Mouse (Mus musculus): ENCODE results near the gene Fig4.

Fig4 gene

DNA sequence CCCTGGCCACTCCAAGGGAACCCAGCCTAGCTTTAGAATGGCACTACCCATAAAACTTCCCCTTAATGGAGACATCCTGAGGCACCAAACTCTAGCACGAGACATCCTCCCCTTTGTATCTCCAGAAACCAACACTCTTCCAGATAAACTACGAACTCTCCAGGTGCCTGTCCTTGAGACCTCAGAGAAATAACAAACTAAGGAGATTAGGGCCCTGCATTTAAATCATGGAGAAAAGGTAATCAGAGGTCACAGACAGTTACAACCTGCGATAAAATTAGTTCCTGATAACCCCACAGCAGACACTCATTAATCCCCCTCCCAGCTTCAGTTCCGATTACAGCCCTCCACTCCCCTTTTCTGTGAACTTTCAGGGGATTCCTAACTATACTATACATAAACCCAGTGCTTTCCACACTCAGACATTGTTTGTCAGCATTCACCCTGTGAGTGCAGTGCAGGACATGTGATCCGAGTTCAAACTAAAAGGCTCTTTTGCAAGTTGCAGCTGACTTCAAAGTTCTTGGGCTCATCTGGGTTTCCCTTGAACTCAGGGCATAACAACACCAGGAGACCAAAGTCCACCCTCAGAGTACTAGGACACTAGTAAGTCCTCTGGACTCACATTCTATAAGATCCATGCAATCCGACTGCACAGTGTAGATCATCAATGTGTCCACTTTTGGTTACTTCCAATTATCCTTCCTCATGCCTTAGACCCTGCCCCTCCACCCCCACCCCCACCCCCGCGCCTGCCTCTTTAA, 42.6 kb downstream of the Fig4 start:
- no peak for DNase-seq

DNA sequence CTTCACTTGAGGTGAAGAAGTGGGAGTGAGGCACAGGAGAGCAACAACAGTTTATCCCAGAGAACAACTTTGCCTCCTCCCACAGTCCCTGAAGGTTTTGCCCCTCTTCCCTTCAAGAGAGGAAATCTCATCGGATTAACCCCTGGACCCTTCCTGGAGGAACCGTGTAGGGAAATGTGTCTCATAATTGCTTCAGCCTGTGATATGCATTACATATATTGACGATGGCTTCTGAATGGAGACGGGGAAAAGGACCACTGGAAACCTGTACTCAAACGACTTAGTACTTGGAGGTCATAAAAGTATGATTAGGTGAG, 52.4 kb downstream of the Fig4 start:
- no peak for DNase-seq

DNA sequence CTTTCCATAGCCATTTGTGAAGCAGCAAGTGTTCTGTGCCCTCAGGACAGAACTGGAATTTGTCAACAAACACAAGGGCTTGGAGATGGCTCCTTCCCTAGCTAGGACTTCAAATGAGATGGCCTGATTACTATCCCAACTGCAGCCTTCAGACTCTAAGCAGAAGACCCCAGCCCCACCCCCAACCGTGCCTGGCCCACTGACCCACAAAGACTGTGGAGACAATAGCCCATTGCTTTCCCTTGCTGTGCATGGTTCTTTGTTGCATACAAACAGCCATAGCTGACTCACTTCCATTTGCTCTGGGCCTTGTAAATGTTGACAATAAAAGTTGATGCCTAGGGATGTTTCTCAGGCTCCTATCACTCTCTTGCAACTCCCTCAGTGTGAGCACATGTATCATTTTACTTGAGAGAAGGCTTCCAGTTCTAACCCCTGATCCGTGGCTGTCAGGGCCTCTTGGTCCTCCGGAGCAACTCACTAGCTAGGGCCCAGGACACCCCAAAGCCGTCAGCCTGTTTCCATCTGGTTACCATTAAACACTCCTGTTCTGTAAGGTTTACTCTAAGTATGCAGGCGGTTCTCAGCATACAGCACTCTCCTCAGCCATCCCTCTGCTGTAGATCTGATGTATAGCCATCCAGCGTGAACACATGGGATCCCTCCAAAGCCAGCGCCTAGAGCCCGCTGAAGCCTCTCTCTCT, 52.9 kb downstream of the Fig4 start:
- no peak for DNase-seq

DNA sequence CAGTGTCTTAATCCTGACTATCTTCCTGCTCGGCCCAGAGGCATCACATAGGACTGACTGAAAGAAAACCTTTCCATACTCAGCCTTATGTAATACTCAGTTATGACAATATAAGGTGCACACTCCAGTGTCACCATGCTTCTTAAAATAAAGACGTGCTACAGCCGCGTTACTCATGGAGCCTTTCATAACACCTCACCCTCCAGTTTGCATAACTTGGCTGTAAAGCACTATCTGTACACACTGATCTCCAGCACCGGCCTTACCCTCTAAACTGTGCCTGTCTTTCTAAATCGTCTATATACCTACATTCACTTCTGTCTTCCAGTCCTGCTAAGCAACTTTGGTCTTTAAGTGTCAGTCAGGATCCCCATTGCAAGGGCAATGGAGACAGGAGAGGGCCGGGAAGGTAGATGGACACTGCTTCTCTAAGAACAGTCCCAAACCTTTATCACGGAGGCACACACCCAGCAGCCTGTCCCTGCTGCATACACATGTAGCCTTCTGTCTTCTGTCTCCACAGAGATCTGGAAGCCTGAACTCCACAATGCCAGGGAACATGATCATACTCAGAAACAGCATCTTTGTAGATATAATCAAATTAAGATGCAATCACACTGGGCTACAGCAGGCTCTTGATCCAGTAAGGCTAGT, 53.9 kb downstream of the Fig4 start:
- DNase-seq, result no peak

DNA sequence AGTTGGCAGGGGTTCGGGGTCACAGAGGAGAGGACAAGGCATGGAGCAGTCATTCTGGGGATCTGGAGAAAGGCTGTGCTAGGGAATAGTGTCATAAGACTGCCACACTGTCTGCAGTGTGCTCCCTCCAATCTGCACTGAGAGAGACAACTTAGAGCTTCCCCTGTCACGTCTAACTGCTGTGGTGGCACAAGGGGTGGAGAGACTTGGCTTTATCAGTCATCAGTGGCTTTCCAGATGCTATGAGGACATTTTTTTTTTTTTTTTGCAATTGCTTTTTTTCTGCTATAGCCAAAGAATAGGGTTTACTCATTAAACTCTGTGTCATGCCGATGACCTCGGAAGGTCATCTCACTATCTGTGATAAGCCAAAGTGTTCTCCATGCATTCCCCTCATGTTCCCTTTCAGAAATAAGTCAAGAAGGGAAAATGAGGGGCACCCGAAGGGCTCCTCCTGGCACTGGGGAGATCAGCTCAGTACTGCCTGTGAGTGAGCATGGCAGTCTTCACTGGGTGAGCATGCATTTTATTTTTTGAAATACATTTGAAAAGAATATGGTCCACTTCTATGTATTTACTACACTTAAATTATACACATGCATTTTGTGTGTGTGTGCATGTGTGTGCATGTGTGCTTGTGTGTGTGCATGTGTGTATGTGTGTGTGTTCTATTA, 55.1 kb downstream of the Fig4 start:
- no peak for DNase-seq

DNA sequence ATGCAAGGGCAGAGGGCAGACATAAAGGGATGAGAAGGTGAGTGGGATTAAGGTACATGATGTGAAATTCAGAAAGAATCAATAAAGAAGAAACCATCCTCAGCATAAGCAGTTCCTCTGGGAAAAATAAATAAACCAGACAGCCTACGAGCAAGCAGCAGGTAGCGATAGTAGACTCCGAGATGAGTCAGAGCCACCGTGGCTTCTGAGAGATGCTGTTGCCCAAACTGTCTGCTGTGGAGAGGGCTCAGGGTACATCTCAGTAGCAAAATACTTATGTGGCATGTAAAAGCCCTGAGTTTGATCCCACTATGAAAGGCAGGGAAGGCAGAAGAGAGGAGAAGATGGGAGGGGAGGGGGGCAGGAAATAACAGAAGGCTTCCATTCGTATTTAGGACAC, 56.9 kb downstream of the Fig4 start:
- DNase-seq, result no peak

DNA sequence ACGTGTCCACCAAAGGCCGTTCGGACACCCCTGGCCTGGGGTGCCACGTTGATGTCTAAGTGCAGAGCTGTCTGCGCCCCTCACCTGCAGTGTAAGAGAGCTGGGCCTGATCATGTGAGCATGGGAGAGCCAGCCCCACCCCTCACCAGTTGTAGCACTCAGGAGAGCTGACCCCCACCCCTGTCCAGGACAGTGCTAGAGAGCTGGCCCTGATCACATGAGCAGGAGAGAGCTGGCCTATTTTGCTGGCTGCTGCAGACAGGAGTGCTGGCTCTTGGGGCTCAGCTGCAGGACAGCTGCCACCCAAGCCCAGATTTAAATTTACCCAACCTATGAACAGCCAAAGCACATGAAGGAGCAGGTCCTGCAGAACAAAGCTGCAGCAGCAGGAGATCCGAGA, 57.6 kb downstream of the Fig4 start:
- no peak for DNase-seq

DNA sequence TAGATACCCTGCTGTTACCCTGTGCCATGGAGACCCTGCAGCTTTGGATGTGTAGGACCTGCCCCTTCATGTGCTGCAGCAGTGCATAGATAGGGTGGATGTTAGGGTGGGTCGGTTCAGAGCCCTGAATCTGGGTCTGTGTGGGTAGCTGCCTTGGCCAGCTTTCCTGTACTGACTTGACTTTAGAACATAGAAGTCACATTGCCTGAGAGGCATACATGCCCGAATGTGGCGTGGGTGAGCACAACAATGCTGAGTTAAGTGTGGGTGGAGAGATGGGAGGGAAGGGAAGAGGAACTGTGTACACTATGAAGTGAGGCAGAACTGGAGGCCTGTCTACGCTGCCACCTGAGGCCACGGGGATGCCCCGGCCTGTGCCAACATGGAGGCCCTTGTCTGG, 58.0 kb downstream of the Fig4 start:
- no peak for DNase-seq

DNA sequence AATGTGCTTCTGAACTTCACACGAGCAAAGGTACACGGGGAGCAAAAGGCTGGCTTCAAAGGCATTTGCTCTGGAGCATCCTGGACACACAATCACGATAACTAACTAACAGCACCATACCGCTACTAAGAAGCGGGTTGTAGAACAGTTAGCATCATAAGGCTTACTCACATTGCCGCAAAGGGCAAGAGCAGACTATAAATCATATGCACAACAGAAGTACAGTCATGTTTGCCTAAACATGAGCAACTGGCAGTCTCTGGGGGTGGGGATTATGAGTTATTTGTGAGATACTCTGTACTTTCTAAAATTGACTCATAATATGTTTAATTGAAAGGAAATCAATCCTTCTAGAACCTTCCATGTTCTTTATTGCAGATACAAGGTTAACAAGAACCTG, 59.1 kb downstream of the Fig4 start:
- no peak for DNase-seq

DNA sequence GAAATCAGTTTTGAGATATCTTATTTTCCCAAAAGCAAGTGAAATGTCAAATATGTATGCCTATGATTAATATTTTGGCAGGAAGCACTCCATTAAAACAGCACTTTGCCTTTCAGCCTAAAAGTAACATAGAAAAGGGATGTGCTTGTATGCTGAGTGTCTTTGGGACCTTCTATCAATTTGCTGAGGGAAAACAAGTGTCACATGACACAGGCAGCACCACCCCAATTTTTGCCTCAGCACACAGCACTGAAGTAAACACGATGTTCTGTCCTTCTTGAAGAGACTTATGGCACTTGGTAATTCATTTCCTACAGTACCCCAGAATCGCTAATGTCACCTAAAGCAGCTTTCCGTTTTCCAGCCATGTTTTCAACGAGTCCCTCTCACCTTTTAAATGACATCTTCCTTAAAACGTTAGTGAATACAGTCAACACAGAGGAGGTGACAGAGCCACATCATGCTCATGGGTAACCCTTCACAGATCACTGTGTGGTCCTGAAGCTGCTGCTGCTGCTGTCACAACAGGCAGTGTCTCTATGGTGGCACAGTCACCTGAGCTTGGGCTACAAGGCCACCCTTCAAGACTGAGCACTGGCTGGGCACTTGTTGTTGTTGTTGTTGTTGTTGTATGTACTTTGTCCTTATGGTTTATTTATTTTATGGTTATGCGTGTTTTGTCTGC, 61.4 kb downstream of the Fig4 start:
- no peak for DNase-seq

DNA sequence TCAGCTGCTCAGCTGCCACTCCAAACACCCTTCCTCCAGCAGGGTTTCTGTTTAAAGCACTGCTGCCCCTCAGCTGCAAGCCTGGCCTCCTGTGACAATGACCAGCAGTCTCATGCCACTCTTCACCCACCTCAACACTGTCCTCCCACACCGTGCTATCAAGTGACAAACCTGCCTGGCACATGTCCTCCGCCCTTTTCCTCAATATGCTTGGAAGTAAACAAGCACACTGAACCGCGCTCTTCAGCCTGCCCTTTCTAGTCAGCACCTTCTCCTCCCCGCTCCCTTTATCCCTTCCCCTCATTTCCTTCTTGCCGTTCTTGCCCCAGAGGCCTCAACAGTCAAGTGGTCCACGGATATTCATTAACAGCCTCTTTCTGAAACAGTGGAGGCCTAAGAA, 62.0 kb downstream of the Fig4 start:
- DNase-seq, result no peak

DNA sequence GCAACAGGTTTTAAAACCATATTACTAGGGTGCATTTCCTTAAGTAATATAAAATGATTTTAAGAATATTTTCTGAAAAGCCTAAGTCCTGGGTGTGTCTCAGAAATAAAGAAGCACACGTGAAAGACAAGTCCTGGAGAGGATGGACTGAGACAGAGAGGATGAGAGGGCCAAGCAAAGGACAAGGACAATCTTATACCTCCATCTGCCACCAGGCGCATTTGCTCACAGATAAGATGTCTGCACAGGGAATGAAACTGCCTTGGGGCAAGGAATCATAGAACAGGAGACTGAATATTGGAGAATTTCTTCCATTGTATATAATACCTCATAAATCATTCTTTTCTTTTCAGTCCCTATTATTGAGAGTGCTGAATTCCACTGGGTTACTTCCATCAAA, 67.0 kb downstream of the Fig4 start:
- no peak for DNase-seq

DNA sequence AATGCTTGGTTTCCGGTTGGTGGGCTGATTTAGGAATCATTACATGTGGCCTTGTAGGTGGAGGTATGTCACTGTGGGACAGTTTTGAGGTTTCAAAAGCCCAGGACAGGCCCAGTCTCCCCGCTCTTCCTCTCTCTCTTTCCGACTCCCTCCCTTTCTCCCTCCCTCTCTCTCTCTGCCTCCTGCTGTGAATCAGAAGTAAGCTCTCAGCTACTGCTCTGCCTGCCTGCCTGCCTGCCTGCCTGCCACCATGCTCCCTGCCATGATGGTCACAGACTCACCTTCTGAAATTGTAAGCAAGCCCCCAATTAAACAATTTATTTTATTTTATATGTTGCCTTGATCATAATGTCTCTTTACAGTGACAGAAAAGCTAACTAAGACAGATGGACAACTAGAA, 67.5 kb downstream of the Fig4 start:
- DNase-seq, result no peak

DNA sequence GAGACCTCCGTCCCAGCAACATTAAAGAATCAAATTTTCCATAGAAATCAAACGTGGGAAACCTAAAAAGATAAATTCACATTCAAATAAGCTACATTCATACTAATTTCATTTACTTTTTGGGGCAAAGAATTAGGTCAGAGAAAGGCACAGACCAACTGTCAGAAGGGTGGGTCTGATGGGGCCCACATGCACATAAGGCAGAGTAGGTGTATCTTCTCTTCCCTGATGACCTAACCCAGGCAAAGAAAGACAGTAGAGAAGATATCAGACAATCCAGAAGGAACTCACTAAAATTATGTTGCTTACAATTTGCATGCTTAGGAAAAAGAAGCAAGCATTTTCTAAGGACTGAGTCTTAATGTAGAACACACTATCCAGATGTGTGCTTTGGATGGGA, 67.9 kb downstream of the Fig4 start:
- DNase-seq, result no peak

DNA sequence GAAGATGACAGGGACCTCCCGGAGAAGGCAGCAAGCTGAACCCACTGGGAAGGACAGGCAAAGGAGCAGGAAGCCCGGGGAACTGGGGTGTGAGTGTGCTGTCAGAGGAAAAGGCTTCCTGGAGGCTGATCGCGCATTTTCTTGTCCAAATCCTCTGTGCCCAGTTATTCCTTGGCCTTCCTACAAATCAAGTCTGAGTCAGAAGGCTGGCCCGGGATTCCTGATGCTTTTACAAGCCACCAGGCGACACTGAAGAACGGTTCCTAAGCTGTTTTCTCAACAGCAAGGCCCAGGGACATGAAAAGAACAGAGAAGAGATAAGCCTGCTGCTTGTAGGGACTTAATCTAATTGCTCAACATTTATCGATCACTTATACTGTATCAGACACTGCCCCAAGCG, 68.5 kb downstream of the Fig4 start:
- DNase-seq, result no peak

DNA sequence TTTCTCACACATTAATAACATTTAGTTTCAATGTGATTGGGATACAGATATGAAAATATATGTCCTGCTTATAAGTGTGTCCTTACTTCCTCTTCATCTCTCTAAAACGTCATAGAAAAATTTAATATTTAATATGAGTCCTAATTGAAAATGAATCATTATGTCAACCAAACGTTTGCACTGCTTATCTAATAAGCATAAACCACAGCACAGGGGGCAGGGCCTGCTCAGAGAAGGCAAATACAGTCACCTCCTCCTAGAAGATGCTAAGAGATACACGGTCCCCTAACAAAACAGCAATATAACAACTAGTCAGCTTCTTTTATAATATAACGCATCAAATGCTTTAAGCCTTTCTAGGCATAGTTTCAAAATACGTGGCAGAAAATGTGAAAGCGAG, 69.9 kb downstream of the Fig4 start:
- no peak for DNase-seq

DNA sequence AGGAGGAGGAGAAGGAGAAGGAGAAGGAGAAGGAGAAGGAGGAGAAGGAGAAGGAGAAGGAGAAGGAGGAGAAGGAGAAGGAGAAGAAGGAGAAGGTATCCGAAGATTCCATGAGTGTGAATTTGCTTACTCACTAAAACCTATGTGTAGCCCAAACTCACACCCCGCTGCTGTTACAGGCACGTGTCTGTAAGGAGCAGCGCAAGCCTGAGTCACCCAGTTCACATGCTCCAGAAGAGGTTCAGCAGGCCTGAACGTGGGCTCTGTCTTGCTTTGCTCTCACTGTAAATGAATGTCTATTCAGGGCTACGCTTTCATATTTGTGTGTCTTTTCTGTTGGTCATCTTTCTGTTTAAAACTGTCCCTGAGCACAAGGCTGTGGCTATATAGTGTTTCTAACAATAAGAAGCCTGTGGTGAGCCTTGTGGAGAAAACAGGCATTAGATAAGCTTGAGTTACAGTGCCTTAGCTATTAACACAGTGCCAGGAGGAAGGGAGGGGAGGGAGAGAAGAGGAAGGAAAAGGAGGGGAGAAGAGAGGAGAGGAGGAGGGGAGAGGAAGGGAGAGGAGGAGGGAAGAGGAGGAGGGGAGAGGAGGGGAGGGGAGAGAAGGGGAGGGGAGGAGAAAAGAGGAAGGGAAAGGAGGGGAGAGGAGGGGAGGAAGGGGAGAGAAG, 71.8 kb downstream of the Fig4 start:
- DNase-seq, result no peak

DNA sequence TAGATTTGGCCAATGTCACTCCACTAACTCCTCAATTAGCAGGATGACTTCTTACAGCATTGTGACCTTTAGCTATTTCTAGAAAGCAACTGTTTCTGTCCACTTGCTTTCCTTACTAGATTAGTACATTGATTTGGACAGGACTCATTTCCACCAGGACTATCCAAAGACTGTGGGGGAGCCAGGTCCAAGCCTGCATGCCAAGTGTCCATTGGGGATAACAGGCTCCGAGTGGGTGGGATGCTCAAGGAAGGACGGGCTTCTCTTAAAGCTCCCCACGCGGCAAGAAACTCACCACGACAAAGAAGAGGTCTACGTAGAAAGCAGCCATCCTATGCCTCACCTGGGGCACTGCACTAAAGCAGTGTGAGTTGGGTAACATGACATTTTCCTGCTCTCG, 75.4 kb downstream of the Fig4 start:
- DNase-seq, result no peak

DNA sequence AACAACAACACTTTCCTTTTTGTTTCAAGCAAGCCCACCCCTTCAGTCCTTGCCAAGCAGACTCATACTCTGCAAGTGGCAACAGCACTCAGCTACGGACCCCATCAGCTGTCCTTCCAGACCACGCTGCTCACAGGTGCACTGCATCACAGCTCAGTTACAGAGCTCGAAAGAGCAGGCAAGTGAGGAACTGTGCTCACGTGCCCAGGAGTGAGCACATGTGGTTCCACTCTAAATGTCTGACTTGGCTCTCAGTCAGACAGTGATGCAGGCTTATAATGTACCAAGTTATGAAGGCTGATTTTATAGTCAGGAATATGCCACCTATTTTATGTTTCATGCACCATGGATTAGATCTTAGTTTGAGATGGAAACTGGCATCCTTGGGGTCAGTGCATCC, 79.6 kb downstream of the Fig4 start:
- DNase-seq, result no peak

DNA sequence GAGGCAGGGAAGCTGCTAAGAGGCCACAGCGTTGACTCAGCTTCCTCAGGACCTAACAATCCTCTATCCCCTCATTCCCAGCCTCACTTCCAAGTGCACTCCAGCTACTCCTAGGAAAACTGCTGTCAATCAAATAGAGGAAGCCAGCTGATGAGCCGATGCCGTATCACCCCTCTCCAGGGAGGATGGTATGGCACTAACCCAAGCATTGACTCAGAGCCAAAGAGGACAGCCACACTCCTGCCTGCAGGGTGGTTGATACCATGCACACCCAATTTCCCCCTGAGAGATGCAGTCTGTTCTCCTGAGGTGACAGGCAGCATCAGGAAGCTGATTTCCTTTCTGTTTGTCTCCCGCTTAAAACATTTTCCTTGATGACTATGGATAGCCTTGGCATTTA, 81.9 kb downstream of the Fig4 start:
- no peak for DNase-seq

DNA sequence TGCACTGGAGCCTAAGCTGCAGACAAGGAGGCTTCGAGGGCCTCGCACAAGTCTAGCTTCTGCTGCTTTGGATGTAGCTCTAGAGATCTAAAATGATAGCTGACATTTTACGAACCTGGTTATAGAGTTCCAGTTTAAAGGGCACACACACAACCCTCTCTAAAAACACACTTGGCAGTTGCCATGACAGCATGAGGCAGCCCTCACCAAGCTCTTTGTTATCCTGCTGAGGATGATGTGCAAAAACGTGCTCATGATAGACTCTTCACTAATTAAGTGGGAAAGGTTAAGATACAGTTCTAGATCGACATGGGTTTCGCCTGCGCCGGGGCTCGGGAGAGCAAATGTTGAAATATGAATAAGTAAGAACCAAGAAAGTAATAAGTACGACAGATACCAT, 84.2 kb downstream of the Fig4 start:
- DNase-seq, result no peak

DNA sequence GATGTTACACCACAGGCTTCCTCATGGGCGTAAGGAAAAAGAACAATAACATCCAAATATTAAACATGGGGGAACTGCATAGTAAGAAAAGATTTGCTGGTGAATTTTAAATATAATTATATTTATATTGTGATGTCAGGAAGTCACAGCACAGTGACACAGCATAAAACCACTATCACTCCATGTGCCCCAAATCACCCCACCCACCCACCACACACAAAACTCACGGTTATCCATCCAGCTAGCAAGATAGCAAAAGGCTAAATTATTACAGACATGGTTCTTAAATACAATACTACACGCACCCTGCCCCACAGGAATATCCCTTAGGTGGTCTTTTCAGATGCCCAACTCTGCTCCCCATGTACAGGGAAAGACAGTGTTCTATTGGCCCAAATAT, 89.0 kb downstream of the Fig4 start:
- DNase-seq, result no peak

DNA sequence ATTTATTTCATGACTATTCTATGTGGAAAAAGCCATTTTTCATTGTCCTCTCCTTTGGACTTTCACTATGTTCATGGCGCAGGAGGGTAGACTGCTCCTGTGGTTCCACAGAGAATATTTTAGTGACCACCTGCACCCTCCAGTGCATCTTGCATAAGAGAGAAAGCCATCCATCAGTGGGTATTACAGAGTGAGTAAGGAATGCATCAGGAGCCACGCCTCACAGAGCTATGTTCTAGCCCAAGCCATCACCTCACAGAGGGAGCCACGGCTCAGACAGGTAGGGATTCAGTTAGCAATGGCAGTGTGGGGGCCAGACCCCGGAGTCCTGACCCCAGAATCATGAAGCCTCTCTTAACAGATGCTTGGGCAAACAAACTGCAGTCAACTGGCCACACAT, 93.5 kb downstream of the Fig4 start:
- no peak for DNase-seq
